Mouse (Mus musculus): ENCODE measurements at regions not wholly inside any gene's neighbourhood (a gene's known extent, or its start where the extent isn't known, plus 50 kb on each side); places are given as distances from the start of the nearest gene placed in this dataset.
A peak's percentile ranks its signal among the peaks of the same experiment; 100 is the strongest.
"Not testable (repeated sequence)": the region's sequence is repeated elsewhere in the genome, so short reads cannot be mapped to it uniquely, and the experiment has no call there.

DNA sequence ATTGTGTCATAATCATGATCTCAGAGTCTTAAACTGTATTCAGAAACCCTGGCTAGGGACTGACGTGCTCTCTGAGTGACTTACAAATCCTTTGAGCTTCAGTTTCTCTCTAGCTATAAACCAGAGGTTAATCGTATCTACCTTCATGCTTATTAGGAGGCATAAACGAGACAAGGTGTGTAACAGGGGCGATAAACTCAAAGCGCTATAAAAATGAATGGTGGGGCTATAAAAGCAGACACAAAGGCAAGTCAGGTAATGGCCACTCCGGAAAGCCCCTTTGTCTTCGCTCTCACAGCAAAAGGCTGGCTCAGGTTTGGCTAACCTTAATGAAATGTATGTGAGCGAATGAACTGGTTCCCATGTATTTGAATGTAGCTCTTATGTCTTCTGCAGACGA lies 94.6 kb downstream of the Gm9817 start:
- no peaks in the 10 kb centered on the region for H3K36me3 ChIP-seq (ENCODE audit: control insufficient read depth, insufficient read depth, low read length)
- WGBS = 84% methylated on average over 9 of the region's 9 CpGs
- H3K9ac ChIP-seq (ENCODE audit: low read depth, low read length) = no peak overlapping the region
- no peak for ATAC-seq
- no peak overlapping the region for H3K27ac ChIP-seq (ENCODE audit: low read depth, low read length)
- H3K4me3 ChIP-seq (ENCODE audit: low read length) = no peak overlapping the region
- no peaks in the 10 kb centered on the region for H3K27me3 ChIP-seq (replicated peaks; ENCODE audit: control insufficient read depth, insufficient read depth, low read length)
- no peak overlapping the region for H3K4me2 ChIP-seq (ENCODE audit: low read length)
- no peaks in the 10 kb centered on the region for H3K9me3 ChIP-seq (ENCODE audit: control insufficient read depth, low read length)
- H3K4me1 ChIP-seq (ENCODE audit: control insufficient read depth, insufficient read depth, low read depth, low read length) = no peaks in the 10 kb centered on the region

GRCm38 (mm10) chr13:45175711-45176205 lies 97.3 kb downstream of the Gm9817 start:
- not testable (repeated sequence) for ATAC-seq; H3K4me3 ChIP-seq (ENCODE audit: low read length); H3K9ac ChIP-seq (ENCODE audit: low read depth, low read length); H3K27ac ChIP-seq (ENCODE audit: low read depth, low read length); H3K4me2 ChIP-seq (ENCODE audit: low read length); H3K27me3 ChIP-seq (replicated peaks; ENCODE audit: control insufficient read depth, insufficient read depth, low read length); H3K9me3 ChIP-seq (ENCODE audit: control insufficient read depth, low read length); H3K4me1 ChIP-seq (ENCODE audit: control insufficient read depth, insufficient read depth, low read depth, low read length); H3K36me3 ChIP-seq (ENCODE audit: control insufficient read depth, insufficient read depth, low read length)
- 92% methylated on average over 3 of the region's 3 CpGs for WGBS

- H3K36me3 ChIP-seq (ENCODE audit: control insufficient read depth, insufficient read depth, low read length) = no peaks in the 10 kb centered on the region
- WGBS = 90% methylated on average over 1 of the region's 1 CpGs
- no peak overlapping the region for H3K4me2 ChIP-seq (ENCODE audit: low read length)
- H3K27me3 ChIP-seq (replicated peaks; ENCODE audit: control insufficient read depth, insufficient read depth, low read length) = no peaks in the 10 kb centered on the region
- H3K4me1 ChIP-seq (ENCODE audit: control insufficient read depth, insufficient read depth, low read depth, low read length) = no peaks in the 10 kb centered on the region
- no peaks in the 10 kb centered on the region for H3K9me3 ChIP-seq (ENCODE audit: control insufficient read depth, low read length)
- no peak overlapping the region for H3K9ac ChIP-seq (ENCODE audit: low read depth, low read length)
- no peak for ATAC-seq
- H3K27ac ChIP-seq (ENCODE audit: low read depth, low read length) = no peak overlapping the region
- no peak overlapping the region for H3K4me3 ChIP-seq (ENCODE audit: low read length)
These were observed 103.2 kb downstream of the Gm9817 start for GRCm38 (mm10) chr13:45181529-45182230.

- Histone ChIP-seq H3K27me3 (replicated peaks; ENCODE audit: control insufficient read depth, insufficient read depth, low read length) (no peaks in the 10 kb centered on the region), H3K27ac (ENCODE audit: low read depth, low read length) (no peak overlapping the region), H3K9ac (ENCODE audit: low read depth, low read length) (no peak overlapping the region), H3K36me3 (ENCODE audit: control insufficient read depth, insufficient read depth, low read length) (no peaks in the 10 kb centered on the region), H3K4me3 (ENCODE audit: low read length) (no peak overlapping the region), H3K4me1 (ENCODE audit: control insufficient read depth, insufficient read depth, low read depth, low read length) (peaks cover 7% of the 10 kb centered on the region; the same call in 1 of the 2 replicates), H3K4me2 (ENCODE audit: low read length) (no peak overlapping the region), H3K9me3 (ENCODE audit: control insufficient read depth, low read length) (no peaks in the 10 kb centered on the region)
- peak; percentile 65; the same call in 1 of the 2 replicates for ATAC-seq
- 11% methylated on average over 6 of the region's 6 CpGs for WGBS
These were observed 110.9 kb downstream of the Gm9817 start for GRCm38 (mm10) chr13:45189389-45189788.

DNA sequence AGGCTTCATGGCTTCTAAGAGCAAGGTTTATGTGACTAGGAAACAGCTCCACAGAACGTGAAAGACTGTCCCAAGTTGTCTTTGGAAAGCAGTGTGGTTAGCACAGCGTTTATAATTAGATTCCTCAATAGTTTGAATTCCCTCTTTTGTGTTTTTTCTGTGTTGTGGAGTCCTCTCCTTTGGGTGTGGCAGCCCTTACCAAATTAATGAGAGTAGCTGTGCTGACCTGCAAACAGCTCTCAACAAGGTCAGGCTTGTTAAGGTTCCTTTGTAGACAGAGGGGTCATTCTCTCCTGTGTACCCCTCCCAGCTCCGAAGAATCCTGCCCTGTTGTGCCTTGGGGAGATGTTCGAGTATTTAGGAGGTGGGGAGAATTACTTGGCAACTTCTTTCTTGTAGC lies 111.7 kb downstream of the Gm9817 start:
- Histone ChIP-seq H3K9ac (ENCODE audit: low read depth, low read length) (no peak overlapping the region), H3K4me2 (ENCODE audit: low read length) (no peak overlapping the region), H3K27me3 (replicated peaks; ENCODE audit: control insufficient read depth, insufficient read depth, low read length) (no peaks in the 10 kb centered on the region), H3K4me3 (ENCODE audit: low read length) (no peak overlapping the region), H3K4me1 (ENCODE audit: control insufficient read depth, insufficient read depth, low read depth, low read length) (peaks cover 7% of the 10 kb centered on the region; the same call in 1 of the 2 replicates), H3K27ac (ENCODE audit: low read depth, low read length) (no peak overlapping the region), H3K36me3 (ENCODE audit: control insufficient read depth, insufficient read depth, low read length) (no peaks in the 10 kb centered on the region), H3K9me3 (ENCODE audit: control insufficient read depth, low read length) (no peaks in the 10 kb centered on the region)
- WGBS = 49% methylated on average over 4 of the region's 4 CpGs
- ATAC-seq = no peak

DNA sequence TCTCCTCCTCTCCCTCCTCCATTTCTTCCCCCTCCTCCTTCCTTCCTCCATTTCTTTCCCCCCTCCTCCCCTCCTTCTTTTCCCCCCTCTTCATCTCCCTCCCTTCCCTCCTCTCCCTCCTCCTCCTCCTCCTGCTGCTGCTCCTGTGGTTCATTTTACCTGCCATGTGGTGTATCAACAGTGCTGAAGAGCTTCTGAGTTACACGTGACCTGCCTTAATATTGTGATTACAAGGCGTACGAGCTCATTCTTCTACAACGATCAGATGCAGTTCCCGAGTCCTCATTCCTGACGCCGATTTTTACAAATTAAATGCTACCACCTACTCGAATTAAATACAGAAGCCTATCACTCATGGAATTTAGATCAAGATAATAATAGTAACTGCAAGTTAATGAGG lies 113.6 kb downstream of the Gm9817 start:
- no peaks in the 10 kb centered on the region for H3K27me3 ChIP-seq (replicated peaks; ENCODE audit: control insufficient read depth, insufficient read depth, low read length)
- H3K4me3 ChIP-seq (ENCODE audit: low read length) = no peak overlapping the region
- no peak for ATAC-seq
- no peak overlapping the region for H3K9ac ChIP-seq (ENCODE audit: low read depth, low read length)
- no peak overlapping the region for H3K27ac ChIP-seq (ENCODE audit: low read depth, low read length)
- WGBS = 58% methylated on average over 8 of the region's 8 CpGs
- H3K9me3 ChIP-seq (ENCODE audit: control insufficient read depth, low read length) = no peaks in the 10 kb centered on the region
- H3K4me2 ChIP-seq (ENCODE audit: low read length) = peak overlapping the region; percentile 24
- H3K4me1 ChIP-seq (ENCODE audit: control insufficient read depth, insufficient read depth, low read depth, low read length) = peaks cover 7% of the 10 kb centered on the region; the same call in 1 of the 2 replicates
- H3K36me3 ChIP-seq (ENCODE audit: control insufficient read depth, insufficient read depth, low read length) = no peaks in the 10 kb centered on the region

- H3K4me2 ChIP-seq (ENCODE audit: low read length) = no peak overlapping the region
- H3K9ac ChIP-seq (ENCODE audit: low read depth, low read length) = no peak overlapping the region
- no peak for ATAC-seq
- 61% methylated on average over 2 of the region's 2 CpGs for WGBS
- H3K27me3 ChIP-seq (replicated peaks; ENCODE audit: control insufficient read depth, insufficient read depth, low read length) = no peaks in the 10 kb centered on the region
- no peaks in the 10 kb centered on the region for H3K9me3 ChIP-seq (ENCODE audit: control insufficient read depth, low read length)
- no peak overlapping the region for H3K4me3 ChIP-seq (ENCODE audit: low read length)
- no peak overlapping the region for H3K27ac ChIP-seq (ENCODE audit: low read depth, low read length)
- H3K36me3 ChIP-seq (ENCODE audit: control insufficient read depth, insufficient read depth, low read length) = no peaks in the 10 kb centered on the region
- H3K4me1 ChIP-seq (ENCODE audit: control insufficient read depth, insufficient read depth, low read depth, low read length) = no peaks in the 10 kb centered on the region
These were observed 117.1 kb downstream of the Gm9817 start for GRCm38 (mm10) chr13:45195562-45195961.

- Histone ChIP-seq H3K36me3 (ENCODE audit: control insufficient read depth, insufficient read depth, low read length) (no peaks in the 10 kb centered on the region), H3K27ac (ENCODE audit: low read depth, low read length) (no peak overlapping the region), H3K4me3 (ENCODE audit: low read length) (no peak overlapping the region), H3K9me3 (ENCODE audit: control insufficient read depth, low read length) (no peaks in the 10 kb centered on the region), H3K9ac (ENCODE audit: low read depth, low read length) (no peak overlapping the region), H3K4me2 (ENCODE audit: low read length) (no peak overlapping the region), H3K27me3 (replicated peaks; ENCODE audit: control insufficient read depth, insufficient read depth, low read length) (no peaks in the 10 kb centered on the region), H3K4me1 (ENCODE audit: control insufficient read depth, insufficient read depth, low read depth, low read length) (no peaks in the 10 kb centered on the region)
- no peak for ATAC-seq
These were observed 117.9 kb downstream of the Gm9817 start for GRCm38 (mm10) chr13:45196363-45196762.

GRCm38 (mm10) chr13:45200511-45201120 lies 122.1 kb downstream of the Gm9817 start:
- Histone ChIP-seq H3K9me3 (ENCODE audit: control insufficient read depth, low read length) (no peaks in the 10 kb centered on the region), H3K36me3 (ENCODE audit: control insufficient read depth, insufficient read depth, low read length) (no peaks in the 10 kb centered on the region), H3K9ac (ENCODE audit: low read depth, low read length) (no peak overlapping the region), H3K4me3 (ENCODE audit: low read length) (no peak overlapping the region), H3K27me3 (replicated peaks; ENCODE audit: control insufficient read depth, insufficient read depth, low read length) (no peaks in the 10 kb centered on the region), H3K4me2 (ENCODE audit: low read length) (no peak overlapping the region), H3K27ac (ENCODE audit: low read depth, low read length) (no peak overlapping the region), H3K4me1 (ENCODE audit: control insufficient read depth, insufficient read depth, low read depth, low read length) (no peaks in the 10 kb centered on the region)
- no peak for ATAC-seq
- 78% methylated on average over 9 of the region's 9 CpGs for WGBS

Measured in hindbrain, embryonic 16.5 days (tissue).